Mouse (Mus musculus) liver, adult 10 weeks (tissue): ENCODE data around the gene Brca1. TPM values are rescaled to one million over a fixed set of nuclear protein-coding genes. Genes with fewer than 3 reads are reported as not detected.

Experiments used
- polyA plus RNA-seq: library from polyadenylated mRNA; stranded (reverse); fragments of 350-450 nt; fragmentation: Illumina TruSeq; extraction: RNeasy Lipid Tissue Mini Kit (QIAGEN cat#74804); gene quantifications from one replicate; pipeline ENCODE4 v1.2.3, GENCODE M21; 2014; ENCODE audit warnings: low read depth, low replicate concordance

Gene Brca1
- polyA plus RNA-seq = 0.58 TPM

GRCm38 (mm10) chr11:101551751-101552475 is at the start of gene Brca1, which contains the start of gene Nbr1:
Brca1 (minus strand) TSS chr11:101551955.
Nbr1 (plus strand) TSS chr11:101552149.

GRCm38 (mm10) chr11:101599156-101599555 is 47.4 kb upstream of the Brca1 start, which contains the start of gene Gm11634:
Gm11634 (minus strand) TSS chr11:101599256.

GRCm38 (mm10) chr11:101582054-101583035 is 30.6 kb upstream of the Brca1 start, which contains the start of gene Tmem106a:
Tmem106a (plus strand) TSS chr11:101582242.

GRCm38 (mm10) chr11:101465869-101466551 is 85.7 kb downstream of the Brca1 start, which contains the start of gene Vat1:
Vat1 (minus strand) TSS chr11:101466230.

GRCm38 (mm10) chr11:101464211-101465100 is 87.3 kb downstream of the Brca1 start, which contains the start of gene Rnd2:
Rnd2 (plus strand) TSS chr11:101464999.

GRCm38 (mm10) chr11:101448274-101448746 is 103.4 kb downstream of the Brca1 start, which contains the start of gene Ifi35:
Ifi35 (plus strand) TSS chr11:101448407.

GRCm38 (mm10) chr11:101442127-101442693 is 109.5 kb downstream of the Brca1 start, which contains the start of gene Rpl27:
Rpl27 (plus strand) TSS chr11:101442298.

Other genes starting within 250 kb of the Brca1 start
- gene Becn1, start 249.7 kb downstream of the Brca1 start, polyA plus RNA-seq = 49.8 TPM
- 96.3 TPM for gene Psme3, start 235.7 kb downstream of the Brca1 start, polyA plus RNA-seq
- not detected for gene Aoc2, start 226.9 kb downstream of the Brca1 start, polyA plus RNA-seq
- 0.16 TPM for gene Aoc3, start 221.3 kb downstream of the Brca1 start, polyA plus RNA-seq
- 315 TPM for gene G6pc, start 184.4 kb downstream of the Brca1 start, polyA plus RNA-seq
- 5.7 TPM for gene Aarsd1, start 134.3 kb downstream of the Brca1 start, polyA plus RNA-seq
- gene Gm27029, start 127.2 kb downstream of the Brca1 start, polyA plus RNA-seq = 0.95 TPM
- gene Rundc1, start 126.9 kb downstream of the Brca1 start, polyA plus RNA-seq = 1.6 TPM
- gene Ptges3l, start 126.6 kb downstream of the Brca1 start, polyA plus RNA-seq = not detected
- 30.0 TPM for gene Rpl27, start 109.7 kb downstream of the Brca1 start, polyA plus RNA-seq
- 3.8 TPM for gene Ifi35, start 103.5 kb downstream of the Brca1 start, polyA plus RNA-seq
- gene Rnd2, start 87.0 kb downstream of the Brca1 start, polyA plus RNA-seq = 10.8 TPM
- 1.9 TPM for gene Vat1, start 85.7 kb downstream of the Brca1 start, polyA plus RNA-seq
- 155 TPM for gene Nbr1, start 194 bp upstream of the Brca1 start, polyA plus RNA-seq
- gene Tmem106a, start 30.3 kb upstream of the Brca1 start, polyA plus RNA-seq = 6.0 TPM
- gene Gm11634, start 47.3 kb upstream of the Brca1 start, polyA plus RNA-seq = not detected
- gene Rdm1, start 75.2 kb upstream of the Brca1 start, polyA plus RNA-seq = 2.7 TPM
- gene Arl4d, start 113.6 kb upstream of the Brca1 start, polyA plus RNA-seq = 17.2 TPM
- gene Dhx8, start 181.0 kb upstream of the Brca1 start, polyA plus RNA-seq = 6.9 TPM
- not detected for gene Etv4, start 233.4 kb upstream of the Brca1 start, polyA plus RNA-seq